Mouse (Mus musculus) myocyte (in vitro differentiated cells): ENCODE results near the gene Trip12.

ENCODE experiments used
- CEBPB ChIP-seq: IDR thresholded peaks from 2 replicates; pipeline ENCODE4 v1.6.1; 2011; ENCODE audit warnings: mild to moderate bottlenecking, moderate library complexity; ENCODE audit not compliant: poor library complexity, insufficient read depth, severe bottlenecking
- E2F4 ChIP-seq: IDR thresholded peaks from one replicate; pipeline ENCODE4 v1.6.1; 2011; ENCODE audit warnings: mild to moderate bottlenecking, control low read depth, moderate library complexity; ENCODE audit not compliant: insufficient read depth
- POLR2A ChIP-seq: IDR thresholded peaks from one replicate; pipeline ENCODE4 v1.6.1; 2011; ENCODE audit warnings: low read depth, mild to moderate bottlenecking, control low read depth, moderate library complexity; ENCODE audit not compliant: insufficient read length
- POLR2AphosphoS2 ChIP-seq: IDR thresholded peaks from one replicate; pipeline ENCODE4 v1.6.1; 2011; ENCODE audit warnings: low read depth, control low read depth; ENCODE audit not compliant: insufficient read length
- REST ChIP-seq: IDR thresholded peaks from one replicate; pipeline ENCODE4 v1.6.1; 2011; ENCODE audit warnings: mild to moderate bottlenecking, control low read depth, moderate library complexity; ENCODE audit not compliant: insufficient read depth, insufficient read length
- TCF12 ChIP-seq: IDR thresholded peaks from one replicate; pipeline ENCODE4 v1.6.1; 2011; ENCODE audit warnings: mild to moderate bottlenecking, control low read depth; ENCODE audit not compliant: poor library complexity, insufficient read depth, severe bottlenecking
- USF1 ChIP-seq: IDR thresholded peaks from one replicate; pipeline ENCODE4 v1.6.1; 2011; ENCODE audit warnings: low read depth, mild to moderate bottlenecking, control low read depth, moderate library complexity

- TF ChIP-seq TCF12, result no peak
- TF ChIP-seq POLR2AphosphoS2, result no peak
- TF ChIP-seq POLR2A, result no peak
- no peak for TF ChIP-seq USF1
- no peak for TF ChIP-seq CEBPB
- TF ChIP-seq E2F4, result no peak
- TF ChIP-seq REST, result no peak
These were observed 7.4 kb upstream of the Trip12 start for GRCm38 (mm10) chr1:84847698-84848097.
